Mouse (Mus musculus) small intestine, adult 2 months (tissue): Measurements from ENCODE around the gene Samhd1.

Source experiments
- CTCF ChIP-seq: fragments of 200-500 bp; IDR thresholded peaks from 2 replicates; pipeline ENCODE4 v1.5.1; 2012; ENCODE audit warnings: low read depth, mild to moderate bottlenecking, control low read depth, inconsistent platforms, low read length, moderate library complexity, mixed read lengths; ENCODE audit not compliant: insufficient replicate concordance, insufficient read length; ENCODE audit errors: extremely low read depth
- POLR2A ChIP-seq: fragments of 200-500 bp; IDR thresholded peaks from 2 replicates; pipeline ENCODE4 v1.6.1; 2012; ENCODE audit warnings: low read depth, mild to moderate bottlenecking, control low read depth, inconsistent platforms, low read length, moderate library complexity

GRCm38 (mm10) chr2:157073378-157074052 lies 61.5 kb downstream of the Samhd1 start:
- no peak for TF ChIP-seq CTCF
- no peak for TF ChIP-seq POLR2A
